Mouse (Mus musculus) intestine, embryonic 16.5 days (tissue): ENCODE results near the gene Sdk2. TPM values are rescaled to one million over a fixed set of nuclear protein-coding genes. Genes with fewer than 3 reads are reported as not detected.

Source experiments
- ATAC-seq: fragments of 200-750 bp; cut with Nextera tagmentation; 2 replicates; pipeline ENCODE4 v1.8.0; 2017; ENCODE audit warnings: moderate TSS enrichment, moderate library complexity
- H3K27ac ChIP-seq: fragments of 300-500 bp; sonication (generic); 2 replicates; pipeline ENCODE4 v1.5.1; 2014; ENCODE audit warnings: mild to moderate bottlenecking, low read length
- H3K27me3 ChIP-seq: fragments of 300-500 bp; sonication (generic); replicated peaks from 2 replicates; pipeline ENCODE4 v1.6.1; 2014; ENCODE audit warnings: low read length, control low read depth, mixed read lengths; ENCODE audit not compliant: control insufficient read depth, insufficient read depth
- H3K36me3 ChIP-seq: fragments of 300-500 bp; sonication (generic); 2 replicates; pipeline ENCODE4 v1.6.1; 2014; ENCODE audit warnings: low read length, control low read depth; ENCODE audit not compliant: control insufficient read depth, insufficient read depth
- H3K4me1 ChIP-seq: fragments of 300-500 bp; sonication (generic); 2 replicates; pipeline ENCODE4 v1.6.1; 2014; ENCODE audit warnings: low read length, control low read depth, mixed read lengths; ENCODE audit not compliant: control insufficient read depth, insufficient read depth
- H3K4me2 ChIP-seq: fragments of 300-500 bp; sonication (generic); 2 replicates; pipeline ENCODE4 v1.6.1; 2014; ENCODE audit warnings: low read depth, low read length, control low read depth
- H3K4me3 ChIP-seq: fragments of 300-500 bp; sonication (generic); 2 replicates; pipeline ENCODE4 v1.5.1; 2014; ENCODE audit warnings: mild to moderate bottlenecking, low read length
- H3K9ac ChIP-seq: fragments of 300-500 bp; sonication (generic); 2 replicates; pipeline ENCODE4 v1.6.1; 2014; ENCODE audit warnings: low read depth, low read length
- H3K9me3 ChIP-seq: fragments of 300-500 bp; sonication (generic); 2 replicates; pipeline ENCODE4 v1.6.1; 2016; ENCODE audit warnings: low read length, control low read depth; ENCODE audit not compliant: control insufficient read depth
- WGBS: fragments of 180-500 bp; shearing (Covaris S2); extraction: QIAGEN DNeasy Blood & Tissue Kit; methylation state at CpG from one replicate; pipeline ENCODE4 v1.1.7; 2014; 5-methylcytosine and 5-hydroxymethylcytosine counted together
- polyA plus RNA-seq: library from polyadenylated mRNA; unstranded; fragments of >200 nt; fragmentation: Nextera tagmentation; extraction: Ambion mirVana; gene quantifications from 2 replicates; pipeline ENCODE4 v1.2.1, GENCODE M21; 2015

Gene Sdk2
- polyA plus RNA-seq, 1 experiment from 2014 or later = 1.5 TPM

DNA sequence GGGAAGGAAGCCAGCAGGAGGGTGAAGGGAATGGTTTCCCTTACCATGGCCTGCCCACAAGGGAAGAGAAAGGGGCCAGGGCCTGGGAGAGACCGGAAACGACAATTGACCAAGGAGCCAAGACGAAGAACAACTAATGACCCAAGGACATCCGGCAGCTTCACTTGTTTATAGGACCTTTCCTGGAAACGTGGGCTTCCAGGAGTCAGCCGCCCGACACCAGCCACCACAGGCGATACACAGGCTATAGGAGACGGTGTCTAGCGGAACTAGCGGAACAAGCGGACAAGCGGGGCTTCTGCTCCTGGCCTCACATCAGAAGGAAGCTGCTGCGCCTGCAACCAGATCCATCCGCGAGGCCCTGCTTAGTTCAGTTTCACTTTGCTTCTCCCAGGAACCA is 319.8 kb downstream of the Sdk2 start:
- H3K9me3 ChIP-seq = peaks cover 5% of the 10 kb centered on the region; the same call in 1 of the 2 replicates
- peak overlapping the region; percentile 93 for H3K4me3 ChIP-seq

DNA sequence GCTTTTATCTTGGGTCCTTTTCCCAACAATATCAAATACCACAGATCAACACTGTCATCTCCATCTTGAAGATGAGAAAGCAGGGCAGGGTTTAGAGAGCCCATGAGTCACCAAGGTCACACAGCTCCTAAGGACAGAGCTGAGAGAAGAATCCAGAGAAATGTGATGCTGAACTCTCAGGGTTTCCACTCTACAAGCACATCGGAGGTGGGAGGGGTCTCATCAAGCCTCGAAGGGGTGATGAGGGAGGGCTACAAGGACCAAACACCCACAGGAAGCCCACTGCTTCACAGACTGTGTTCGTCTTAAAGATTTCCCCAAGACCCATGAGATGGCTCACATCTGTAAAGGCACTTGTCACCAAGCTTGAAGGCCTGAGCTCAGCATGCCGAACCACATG is 320.9 kb downstream of the Sdk2 start:
- Histone ChIP-seq H3K27me3 (no peaks in the 10 kb centered on the region), H3K36me3 (peaks cover 12% of the 10 kb centered on the region), H3K9me3 (peaks cover 5% of the 10 kb centered on the region; the same call in 1 of the 2 replicates), H3K9ac (no peak overlapping the region), H3K27ac (no peak overlapping the region), H3K4me1 (peaks cover 31% of the 10 kb centered on the region), H3K4me3 (no peak overlapping the region), H3K4me2 (no peak overlapping the region)
- ATAC-seq = no peak
- 77% methylated on average over 4 of the region's 4 CpGs for WGBS

More for the DNA sequence above, 319.8 kb downstream of the Sdk2 start:
- ATAC-seq = no peak
- Histone ChIP-seq H3K4me1 (peaks cover 33% of the 10 kb centered on the region), H3K9ac (peak overlapping the region; percentile 31), H3K27me3 (no peaks in the 10 kb centered on the region), H3K36me3 (peaks cover 12% of the 10 kb centered on the region), H3K4me2 (peak overlapping the region; percentile 89), H3K27ac (peak overlapping the region; percentile 93)
- WGBS = 45% methylated on average over 16 of the region's 16 CpGs

DNA sequence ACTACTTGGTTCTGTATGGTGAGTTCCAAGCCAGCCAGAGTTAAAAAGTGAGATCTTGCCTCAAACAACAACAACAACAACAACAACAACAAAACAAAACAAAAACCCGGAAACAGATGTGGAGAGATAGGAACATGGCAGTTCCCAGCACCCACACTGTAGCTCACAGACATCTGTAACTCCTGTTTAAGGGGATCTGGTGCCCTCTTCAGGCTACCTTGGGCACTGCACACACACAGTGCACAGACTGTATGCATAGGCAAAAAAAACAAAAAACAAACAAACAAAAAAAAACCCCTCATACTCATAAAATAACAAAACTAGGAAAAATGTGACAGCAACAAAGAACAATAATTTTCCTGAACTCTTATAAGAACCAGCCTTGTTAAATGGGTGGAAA is 323.8 kb downstream of the Sdk2 start:
- H3K27me3 ChIP-seq = no peaks in the 10 kb centered on the region
- ATAC-seq = no peak
- peaks cover 44% of the 10 kb centered on the region for H3K4me1 ChIP-seq
- H3K4me2 ChIP-seq = no peak overlapping the region
- peaks cover 5% of the 10 kb centered on the region; the same call in 1 of the 2 replicates for H3K9me3 ChIP-seq
- no peak overlapping the region for H3K27ac ChIP-seq
- WGBS = 91% methylated on average over 1 of the region's 1 CpGs
- H3K9ac ChIP-seq = no peak overlapping the region
- no peak overlapping the region for H3K4me3 ChIP-seq
- H3K36me3 ChIP-seq = peaks cover 12% of the 10 kb centered on the region

DNA sequence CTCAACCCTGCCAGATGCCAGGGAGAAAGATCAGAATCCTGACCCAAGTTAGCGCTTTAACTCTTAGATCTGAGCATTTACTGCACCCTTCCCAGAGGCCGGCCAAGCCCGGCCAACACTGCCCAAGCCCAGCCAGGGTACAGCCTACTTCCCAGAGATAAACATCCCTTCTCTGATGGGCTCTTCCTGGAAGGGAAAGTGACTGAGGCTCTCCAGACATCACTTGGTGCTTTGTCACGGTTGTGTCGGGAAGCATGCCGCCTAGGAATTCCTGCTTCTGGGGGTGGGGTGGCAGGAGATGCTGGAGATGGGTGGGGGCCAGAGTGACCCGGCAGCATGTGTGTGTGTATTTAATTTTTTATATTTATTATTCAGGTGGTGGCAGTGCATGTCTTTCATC is 326.7 kb downstream of the Sdk2 start:
- 48% methylated on average over 7 of the region's 7 CpGs for WGBS
- H3K9ac ChIP-seq = no peak overlapping the region
- peaks cover 46% of the 10 kb centered on the region for H3K4me1 ChIP-seq
- ATAC-seq = no peak
- no peak overlapping the region for H3K4me2 ChIP-seq
- H3K27me3 ChIP-seq = no peaks in the 10 kb centered on the region
- H3K27ac ChIP-seq = no peak overlapping the region
- H3K36me3 ChIP-seq = peaks cover 10% of the 10 kb centered on the region
- peaks cover 5% of the 10 kb centered on the region; the same call in 1 of the 2 replicates for H3K9me3 ChIP-seq
- no peak overlapping the region for H3K4me3 ChIP-seq

DNA sequence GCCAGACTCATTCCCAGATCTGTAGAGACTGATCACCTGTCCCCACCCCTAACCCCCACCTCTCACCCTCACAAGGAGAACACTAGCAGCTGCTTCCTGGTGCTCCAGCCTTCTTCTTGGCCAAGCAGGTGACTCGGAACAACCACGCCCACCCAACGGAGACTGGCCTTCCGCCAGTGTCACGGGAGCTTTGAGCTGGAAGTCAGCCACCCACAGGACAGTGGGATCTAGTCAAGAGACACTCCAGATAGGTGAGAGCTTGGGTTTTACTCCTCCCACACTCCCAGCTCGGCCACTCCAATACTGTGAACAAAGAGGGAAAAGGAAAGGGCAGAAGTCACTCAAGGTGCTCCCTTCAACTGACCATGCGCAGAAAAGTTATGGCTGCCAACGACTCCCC is 327.6 kb downstream of the Sdk2 start:
- no peak overlapping the region for H3K9ac ChIP-seq
- H3K4me2 ChIP-seq = no peak overlapping the region
- ATAC-seq = peak; percentile 43
- peaks cover 5% of the 10 kb centered on the region; the same call in 1 of the 2 replicates for H3K9me3 ChIP-seq
- no peaks in the 10 kb centered on the region for H3K27me3 ChIP-seq
- H3K27ac ChIP-seq = peak overlapping the region; percentile 48
- WGBS = 64% methylated on average over 8 of the region's 8 CpGs
- H3K4me3 ChIP-seq = no peak overlapping the region
- peaks cover 55% of the 10 kb centered on the region for H3K4me1 ChIP-seq
- H3K36me3 ChIP-seq = peaks cover 10% of the 10 kb centered on the region

DNA sequence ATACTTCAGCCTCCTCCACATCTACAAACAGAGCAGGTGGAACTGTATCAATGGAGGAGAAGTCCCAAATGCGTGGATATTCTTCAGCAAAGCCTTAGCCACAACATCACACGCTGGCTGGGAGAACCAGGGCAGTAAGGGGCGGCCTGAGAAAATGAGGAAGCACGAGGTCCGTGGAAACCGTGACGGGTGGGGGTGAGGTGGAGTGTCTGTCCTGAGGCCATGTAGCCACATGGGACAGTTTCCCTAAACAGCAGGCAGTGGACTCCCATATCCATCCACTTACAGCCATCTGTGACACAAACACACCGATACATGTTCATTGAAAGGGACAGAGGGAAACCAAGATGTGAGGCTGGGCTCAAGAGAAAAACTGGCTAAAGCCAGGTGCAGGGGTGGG is 328.9 kb downstream of the Sdk2 start:
- H3K4me3 ChIP-seq = no peak overlapping the region
- H3K27ac ChIP-seq = no peak overlapping the region
- H3K36me3 ChIP-seq = peaks cover 4% of the 10 kb centered on the region; the same call in 1 of the 2 replicates
- 75% methylated on average over 8 of the region's 8 CpGs for WGBS
- no peaks in the 10 kb centered on the region for H3K27me3 ChIP-seq
- no peak for ATAC-seq
- H3K9ac ChIP-seq = no peak overlapping the region
- H3K4me1 ChIP-seq = peaks cover 68% of the 10 kb centered on the region
- H3K9me3 ChIP-seq = no peaks in the 10 kb centered on the region
- H3K4me2 ChIP-seq = no peak overlapping the region

DNA sequence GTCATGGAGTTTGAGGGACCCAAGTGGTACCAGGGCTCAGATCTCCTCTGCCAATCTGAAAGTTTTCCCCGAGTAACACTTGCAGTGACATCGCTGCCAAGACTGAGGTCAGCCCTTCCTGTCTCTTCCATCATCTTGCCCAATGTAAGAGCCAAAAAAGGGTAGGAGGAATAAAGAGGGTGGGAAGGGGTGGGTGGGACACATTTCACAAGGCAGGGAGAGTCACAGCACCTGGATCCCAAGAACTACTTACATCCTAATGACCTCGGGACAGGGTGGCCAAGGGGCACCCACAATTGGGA is 329.3 kb downstream of the Sdk2 start:
- H3K9ac ChIP-seq = no peak overlapping the region
- 73% methylated on average over 3 of the region's 3 CpGs for WGBS
- peaks cover 71% of the 10 kb centered on the region for H3K4me1 ChIP-seq
- H3K27me3 ChIP-seq = no peaks in the 10 kb centered on the region
- H3K9me3 ChIP-seq = no peaks in the 10 kb centered on the region
- H3K4me2 ChIP-seq = no peak overlapping the region
- no peaks in the 10 kb centered on the region; the same call in 1 of the 2 replicates for H3K36me3 ChIP-seq
- H3K4me3 ChIP-seq = no peak overlapping the region
- no peak overlapping the region for H3K27ac ChIP-seq
- ATAC-seq = no peak

DNA sequence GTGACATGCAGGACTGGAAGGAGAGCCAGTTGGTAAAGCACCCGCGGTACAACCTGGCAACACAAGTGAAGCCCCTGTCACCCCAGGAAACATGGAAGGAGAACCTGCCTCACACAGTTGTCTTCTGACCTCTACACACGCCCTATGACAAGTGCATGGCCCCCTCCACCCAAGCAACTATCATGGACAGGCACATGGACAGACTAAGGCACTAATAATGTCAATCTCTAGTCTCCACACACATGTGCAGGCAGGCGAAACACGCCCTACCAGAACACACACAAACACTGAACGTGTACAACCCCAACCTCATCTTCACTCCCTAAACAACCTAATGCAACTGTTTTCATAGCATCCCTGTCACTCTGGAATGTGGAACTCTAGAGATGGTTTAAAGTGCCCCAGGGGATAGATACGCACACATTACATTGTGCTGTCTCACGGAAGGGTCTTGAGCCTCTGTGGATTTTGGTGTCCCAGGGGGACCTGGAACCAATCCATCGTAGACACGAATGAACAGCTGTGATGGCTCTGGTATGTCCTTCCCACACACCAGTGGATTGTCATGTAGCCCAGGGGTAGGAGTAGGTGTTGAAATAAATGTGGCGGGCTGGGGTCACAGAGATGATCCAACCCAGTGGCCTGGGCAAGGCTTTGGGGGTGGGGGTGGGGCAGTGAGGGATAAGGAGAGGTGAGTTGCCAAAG is 329.8 kb downstream of the Sdk2 start:
- H3K9ac ChIP-seq = no peak overlapping the region
- WGBS = 68% methylated on average over 11 of the region's 11 CpGs
- no peaks in the 10 kb centered on the region for H3K9me3 ChIP-seq
- no peaks in the 10 kb centered on the region; the same call in 1 of the 2 replicates for H3K36me3 ChIP-seq
- H3K4me2 ChIP-seq = no peak overlapping the region
- H3K27me3 ChIP-seq = no peaks in the 10 kb centered on the region
- ATAC-seq = no peak
- no peak overlapping the region for H3K4me3 ChIP-seq
- H3K27ac ChIP-seq = no peak overlapping the region
- H3K4me1 ChIP-seq = peaks cover 74% of the 10 kb centered on the region

DNA sequence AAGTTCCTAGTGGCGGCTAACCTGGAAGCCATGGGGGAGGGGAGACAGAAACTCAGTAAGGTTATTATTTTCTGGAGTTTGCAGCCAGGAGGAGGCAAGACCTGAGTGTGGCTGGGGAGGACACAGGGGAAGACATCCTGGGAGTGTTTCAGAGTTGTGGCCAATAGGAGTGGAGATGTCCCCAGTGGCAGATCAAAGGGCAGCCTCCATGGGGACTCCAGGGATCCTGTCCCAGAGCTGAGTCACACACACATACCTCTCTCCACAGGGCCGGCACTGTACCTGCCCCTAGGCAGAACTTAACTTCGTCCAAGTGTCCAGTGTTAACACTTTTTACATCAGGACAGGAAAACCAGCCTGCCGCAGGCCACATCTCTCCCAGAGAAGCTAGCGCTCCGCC is 331.7 kb downstream of the Sdk2 start:
- peak overlapping the region; percentile 80 for H3K27ac ChIP-seq
- H3K4me3 ChIP-seq = no peak overlapping the region
- H3K27me3 ChIP-seq = no peaks in the 10 kb centered on the region
- H3K9me3 ChIP-seq = no peaks in the 10 kb centered on the region
- ATAC-seq = peak; percentile 58
- H3K4me1 ChIP-seq = peaks cover 83% of the 10 kb centered on the region
- H3K36me3 ChIP-seq = no peaks in the 10 kb centered on the region
- 52% methylated on average over 6 of the region's 6 CpGs for WGBS
- H3K4me2 ChIP-seq = no peak overlapping the region
- no peak overlapping the region for H3K9ac ChIP-seq
